Mouse (Mus musculus): ENCODE data around the gene Bicral.
"Not testable (repeated sequence)": the region's sequence is repeated elsewhere in the genome, so short reads cannot be mapped to it uniquely, and the experiment has no call there.

Gene Bicral

GRCm38 (mm10) chr17:46797386-46797785 is 60.9 kb downstream of the Bicral start:
- DNase-seq (ENCODE audit: low spot score): no peak

DNA sequence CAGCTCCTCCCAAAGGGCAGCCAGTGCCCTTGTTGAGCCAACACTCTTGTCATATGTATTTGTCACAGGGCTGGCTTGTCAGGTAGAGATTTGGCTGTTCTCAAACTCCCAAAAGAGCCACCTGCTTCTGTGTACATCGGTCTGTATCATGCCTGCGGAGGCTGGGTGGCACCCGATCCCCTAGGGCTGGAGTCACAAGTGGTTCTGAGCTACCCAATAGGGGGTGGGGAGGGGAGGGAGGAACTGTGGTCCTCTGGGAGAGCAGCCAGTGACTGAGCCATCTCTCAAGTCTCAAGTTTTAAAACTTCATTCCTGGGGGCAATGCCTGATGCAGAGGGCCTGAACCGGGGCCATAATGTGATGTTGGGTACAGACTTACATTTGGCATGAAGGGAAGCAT is 61.5 kb downstream of the Bicral start:
- no peak for DNase-seq (ENCODE audit: low spot score)

GRCm38 (mm10) chr17:46792963-46793362 is 65.3 kb downstream of the Bicral start:
- DNase-seq (ENCODE audit: low spot score): no peak

- DNase-seq (ENCODE audit: low spot score): not testable (repeated sequence)
Observed at GRCm38 (mm10) chr17:46787974-46788373, 70.3 kb downstream of the Bicral start.

- no peak for DNase-seq (ENCODE audit: low spot score)
Observed at GRCm38 (mm10) chr17:46786952-46787351, 71.3 kb downstream of the Bicral start.

GRCm38 (mm10) chr17:46783222-46783565 is 75.1 kb downstream of the Bicral start:
- DNase-seq (ENCODE audit: low spot score): no peak

DNA sequence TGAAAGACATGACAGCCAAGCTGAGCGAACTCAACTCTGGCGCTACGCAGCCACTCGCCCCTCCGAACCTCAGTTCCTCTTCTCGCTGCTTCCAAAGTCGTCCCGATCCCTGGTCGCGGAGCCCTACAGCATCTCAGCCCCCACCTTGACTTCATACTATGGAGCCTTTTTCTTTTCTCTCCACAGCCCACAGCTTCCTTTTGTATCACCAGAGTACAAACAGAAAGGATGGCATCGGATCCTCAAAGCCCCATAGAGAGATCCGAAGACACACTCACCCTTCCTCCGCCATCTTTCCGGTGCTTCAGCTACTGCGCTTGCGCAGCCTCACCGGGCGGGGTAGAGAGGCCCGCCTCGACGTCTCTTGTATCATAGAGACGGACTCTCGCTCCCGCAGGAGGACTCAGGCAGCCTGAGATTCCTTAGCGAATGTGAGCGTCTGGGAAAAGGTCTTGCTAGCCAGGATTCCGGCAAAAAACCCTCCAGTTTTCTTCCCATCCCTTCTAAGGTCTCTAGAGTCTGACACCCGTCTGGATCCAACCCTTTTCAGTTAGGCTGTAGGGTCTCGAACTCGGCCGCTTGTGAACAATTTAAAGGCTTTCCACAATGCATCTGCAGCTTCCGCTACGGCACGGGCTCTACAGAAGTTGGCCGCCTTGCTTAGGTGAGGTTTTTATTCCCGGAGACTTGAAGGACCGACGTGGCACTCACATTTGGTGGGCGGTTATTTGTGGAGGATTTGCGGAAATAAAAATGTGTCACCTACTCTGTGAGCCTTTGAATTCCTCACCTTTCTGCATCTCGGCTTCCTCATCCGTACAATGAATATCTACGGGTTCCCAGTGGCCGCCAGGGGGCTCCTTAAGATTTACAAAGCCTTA is 75.7 kb downstream of the Bicral start, which contains the start of gene Rpl7l1:
Gene Rpl7l1 (minus strand): TSS at position 332 of the 881 bp plus-strand sequence.
- peak; percentile 92 for DNase-seq (ENCODE audit: low spot score)

GRCm38 (mm10) chr17:46781876-46782275 is 76.4 kb downstream of the Bicral start:
- no peak for DNase-seq (ENCODE audit: low spot score)

- no peak for DNase-seq (ENCODE audit: low spot score)
Observed at GRCm38 (mm10) chr17:46776087-46776486, 82.2 kb downstream of the Bicral start.

- no peak for DNase-seq (ENCODE audit: low spot score)
Observed at GRCm38 (mm10) chr17:46775070-46775469, 83.2 kb downstream of the Bicral start.

- no peak for DNase-seq (ENCODE audit: low spot score)
Observed at GRCm38 (mm10) chr17:46774131-46774472, 84.2 kb downstream of the Bicral start.

DNA sequence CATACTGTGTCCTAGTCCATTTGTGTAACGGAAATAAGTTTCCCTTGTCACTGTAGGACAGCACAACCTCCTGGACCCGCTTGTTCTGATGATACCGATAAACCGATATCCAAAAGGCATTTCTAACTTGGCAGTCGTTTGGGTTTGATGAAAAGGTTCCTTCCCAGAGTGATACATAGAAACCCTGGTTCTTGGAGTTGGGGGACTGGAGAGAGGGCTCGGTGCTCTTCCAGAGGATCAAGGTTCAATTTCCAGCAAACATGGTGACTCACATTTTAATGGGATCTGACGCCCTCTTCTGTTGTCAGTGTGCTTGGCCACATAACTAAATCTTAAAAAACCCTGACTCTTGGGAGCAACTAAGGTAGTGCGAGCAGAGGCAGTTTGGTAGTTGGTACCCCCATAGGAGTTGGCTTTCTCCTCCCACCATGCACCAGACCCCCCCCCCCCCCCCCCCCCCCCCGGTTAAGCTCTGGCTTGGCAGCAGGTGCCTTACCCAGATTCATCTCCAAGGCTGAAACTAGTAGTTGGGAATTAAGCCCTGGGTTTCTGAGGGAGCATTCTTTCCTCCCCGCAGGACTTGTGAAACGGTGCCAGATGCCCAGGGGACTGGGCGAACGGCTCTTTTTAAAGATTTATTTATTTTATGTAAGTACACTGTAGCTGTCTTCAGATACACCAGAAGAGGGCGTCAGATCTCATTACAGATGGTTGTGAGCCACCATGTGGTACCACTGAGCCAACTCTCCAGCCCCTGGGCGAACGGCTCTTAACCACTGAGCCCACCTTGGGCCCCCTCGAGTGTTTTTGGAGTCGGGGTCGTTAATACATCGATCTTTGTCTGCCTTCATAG is 84.8 kb downstream of the Bicral start:
- DNase-seq (ENCODE audit: low spot score): no peak

GRCm38 (mm10) chr17:46772404-46773277 is 85.6 kb downstream of the Bicral start, which contains the start of gene 2310039H08Rik:
Gene 2310039H08Rik, plus strand, starts transcription at chr17:46772635.
- DNase-seq (ENCODE audit: low spot score): peak; percentile 83

GRCm38 (mm10) chr17:46772038-46772403 is 86.3 kb downstream of the Bicral start:
- no peak for DNase-seq (ENCODE audit: low spot score)

DNA sequence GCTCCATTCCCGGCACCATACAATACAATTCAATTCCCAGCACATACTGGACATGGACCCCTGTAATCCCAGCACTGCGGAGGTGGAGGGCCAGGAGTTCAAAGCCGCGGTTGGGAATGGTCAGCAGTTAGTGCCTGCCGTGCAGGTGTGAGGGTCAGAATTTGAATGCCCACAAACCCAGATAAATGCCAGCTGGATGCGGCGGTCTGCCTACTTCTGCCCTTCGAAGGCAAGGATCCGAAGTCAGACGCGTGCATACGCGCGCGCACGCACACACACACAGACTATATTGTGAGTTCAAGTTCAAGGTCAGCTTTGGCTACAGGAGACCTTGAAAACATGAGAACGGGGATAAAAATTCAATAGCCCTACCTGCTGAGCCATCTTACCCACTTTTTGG is 86.7 kb downstream of the Bicral start:
- DNase-seq (ENCODE audit: low spot score): no peak

GRCm38 (mm10) chr17:46771025-46771424 is 87.3 kb downstream of the Bicral start:
- no peak for DNase-seq (ENCODE audit: low spot score)

DNA sequence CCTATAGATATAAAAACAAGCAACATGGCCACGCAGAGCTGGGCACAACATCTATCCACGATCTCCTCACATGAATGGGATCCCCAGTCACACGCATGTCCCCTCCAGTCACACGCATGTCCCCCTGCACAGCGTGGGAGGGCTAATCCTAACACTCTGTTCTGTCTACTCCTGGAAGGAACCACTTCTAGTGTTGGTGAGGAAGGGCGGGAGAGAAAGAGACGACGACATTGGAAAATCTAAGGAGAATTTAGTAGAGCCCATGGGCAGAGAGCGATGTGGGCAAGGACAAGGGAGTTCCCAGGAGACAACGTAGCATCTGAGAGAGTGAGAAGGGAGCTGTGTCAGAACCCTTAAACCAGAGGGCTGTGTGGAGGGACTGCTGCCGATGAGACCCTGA is 87.7 kb downstream of the Bicral start:
- no peak for DNase-seq (ENCODE audit: low spot score)

DNA sequence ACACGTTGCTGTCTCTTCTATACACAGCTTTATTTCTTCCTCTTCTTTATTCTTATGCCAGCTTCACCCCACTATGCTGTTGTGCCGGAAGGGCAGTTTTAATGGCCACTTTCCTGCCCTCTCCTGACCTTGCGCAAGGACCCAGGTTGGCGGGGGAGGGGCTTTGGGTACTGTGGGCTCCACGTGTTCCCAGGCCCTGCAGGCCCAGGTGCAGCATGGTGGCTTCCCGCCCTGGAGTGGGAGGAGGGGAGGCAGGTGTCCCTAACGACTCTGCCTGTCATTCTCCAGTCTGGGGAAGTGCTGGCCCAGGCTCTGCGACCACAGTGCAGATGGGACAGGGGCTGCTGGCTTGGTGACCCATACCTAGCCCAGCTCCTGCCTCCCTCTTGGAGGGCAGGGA is 90.4 kb downstream of the Bicral start:
- peak; percentile 58 for DNase-seq (ENCODE audit: low spot score)

GRCm38 (mm10) chr17:46764916-46765315 is 93.4 kb downstream of the Bicral start:
- DNase-seq (ENCODE audit: low spot score): not testable (repeated sequence)

DNA sequence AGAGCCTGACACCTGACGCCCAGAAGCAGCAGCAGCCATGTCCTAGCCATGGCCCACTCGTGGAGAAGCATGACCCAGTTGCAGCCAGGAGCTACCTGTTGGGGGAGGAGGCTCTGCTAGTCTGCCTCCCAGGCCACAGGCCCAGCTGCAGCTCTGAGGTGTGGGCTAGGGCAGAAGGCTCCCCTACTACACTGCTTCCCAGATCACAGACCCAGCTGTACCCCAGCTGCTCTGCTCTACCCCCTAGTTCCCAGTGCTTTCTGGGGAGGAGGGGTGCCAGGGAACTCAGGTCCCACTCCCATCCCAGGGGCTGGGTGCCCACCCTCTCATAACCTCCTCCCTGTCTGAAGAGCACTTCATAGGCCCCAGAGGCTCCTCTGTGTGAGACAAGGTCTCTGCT is 94.7 kb downstream of the Bicral start, which contains the start of gene Ptcra:
Gene Ptcra (minus strand): TSS at position 169 of the 400 bp plus-strand sequence.
- no peak for DNase-seq (ENCODE audit: low spot score)

DNA sequence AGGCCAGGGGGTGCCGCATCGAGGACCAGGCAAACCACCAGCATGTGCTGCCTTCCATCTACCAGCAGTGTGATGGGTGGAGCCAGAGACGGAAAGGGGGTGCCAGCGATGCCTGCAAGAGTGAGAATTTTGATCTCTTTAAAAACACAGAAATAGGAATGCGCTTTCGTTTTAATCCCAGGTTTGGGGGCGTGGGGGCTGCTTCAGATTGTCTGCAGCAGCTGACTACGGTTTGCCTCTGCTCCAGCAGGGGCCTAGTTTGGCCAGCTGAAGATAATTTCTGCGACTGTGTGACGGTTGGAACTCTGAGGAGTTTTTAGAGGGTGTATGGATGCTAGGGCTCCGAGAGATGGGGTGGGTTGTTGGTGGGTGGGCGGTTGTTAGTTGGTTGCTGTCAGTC is 99.5 kb downstream of the Bicral start:
- no peak for DNase-seq (ENCODE audit: low spot score)
